In the genomic region with DNA sequence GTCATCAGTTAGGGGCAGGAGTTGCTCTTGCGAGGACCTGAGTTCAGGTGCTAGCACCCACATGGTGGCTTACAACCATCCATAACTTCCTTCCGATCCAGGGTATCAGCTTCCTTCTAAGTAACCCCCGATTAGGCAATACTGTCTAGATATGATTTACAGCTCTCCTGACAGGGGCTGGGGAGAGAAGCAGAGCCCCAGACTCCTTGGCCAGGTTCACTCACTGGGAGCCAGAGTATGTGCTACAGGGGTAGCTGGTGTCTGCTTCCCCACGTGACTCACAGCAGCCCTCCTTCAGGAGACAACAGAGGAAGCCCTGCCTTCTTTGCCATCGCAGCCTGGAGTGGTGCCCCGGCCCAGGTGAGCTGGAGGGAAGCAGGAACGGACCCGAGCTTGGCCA, we compare ENCODE assay signal across 23 mouse cellular contexts. TPM values are rescaled to one million over a fixed set of nuclear protein-coding genes. Genes with fewer than 3 reads are reported as not detected.
DNase-seq lines count a peak whose midpoint lies in the region; ATAC-seq and TF ChIP-seq lines count a peak whose summit lies in the region.
"Had no signal": no experiment of that assay in that cellular context is flagged by ENCODE, and none has a peak within 500 bp of the region (broad histone marks: within the 10 kb centered on the region; RNA-seq: fewer than 3 reads in every experiment).

No protein-coding gene starts in this region.

- no peaks in the 10 kb centered on the region for H3K9me3 ChIP-seq in MEL (replicated peaks; ENCODE audit: insufficient read depth, low read length)
- no peaks in the 10 kb centered on the region for H3K9me3 ChIP-seq in intestine, embryonic 15.5 days
- H3K9me3 ChIP-seq: G1E had no signal

- H3K27ac ChIP-seq in MEL (ENCODE audit: control insufficient read depth, low read depth, low read length), result no peak overlapping the region
- H3K27ac ChIP-seq in intestine, embryonic 15.5 days, result no peak overlapping the region

- TF ChIP-seq POLR2A in MEL (IDR thresholded peaks at IDR 0.05; ENCODE audit: control insufficient read depth in 1 of 2, insufficient read depth in 1 of 2, low read depth in 1 of 2, low read length in 2 of 2, poor library complexity in 1 of 2), result no peak

- H3K4me1 ChIP-seq in MEL (ENCODE audit: control insufficient read depth in 1 of 2, insufficient read depth in 2 of 2, low read length in 2 of 2), result no peaks in the 10 kb centered on the region
- peaks cover 3% of the 10 kb centered on the region; the same call in 1 of the 2 replicates for H3K4me1 ChIP-seq in intestine, embryonic 15.5 days (replicated peaks)

- H3K4me2 ChIP-seq in intestine, embryonic 15.5 days (replicated peaks), result no peak overlapping the region

- no peak for TF ChIP-seq CTCF in MEL (IDR thresholded peaks at IDR 0.05 in 2 of 3, conservative IDR thresholded peaks at IDR 0.05 in 1 of 3; ENCODE audit: control insufficient read depth in 1 of 3, insufficient read depth in 1 of 3, low read depth in 2 of 3, low read length in 3 of 3, poor library complexity in 1 of 3, severe bottlenecking in 1 of 3)

- TF ChIP-seq RAD21 in MEL (IDR thresholded peaks at IDR 0.05; ENCODE audit: low read depth, low read length), result no peak

- no peak overlapping the region for H3K4me3 ChIP-seq in MEL (ENCODE audit: control insufficient read depth in 1 of 2, insufficient read depth in 1 of 2, low read depth in 2 of 2, low read length in 2 of 2)
- H3K4me3 ChIP-seq in intestine, embryonic 15.5 days (replicated peaks), result no peak overlapping the region

- no peaks in the 10 kb centered on the region for H3K36me3 ChIP-seq in MEL (ENCODE audit: control insufficient read depth in 1 of 2, insufficient read depth in 2 of 2, low read length in 2 of 2)
- H3K36me3 ChIP-seq in intestine, embryonic 15.5 days, result no peaks in the 10 kb centered on the region
- H3K36me3 ChIP-seq: G1E had no signal

- DNase-seq in heart, adult 11 months, result peak; percentile 73
- no peak for DNase-seq in heart, adult 18-20 months
- DNase-seq in kidney, postnatal 10 days, result peak; percentile 3
- DNase-seq in kidney, adult 18-20 months, result no peak
- no peak for DNase-seq in MEL (ENCODE audit: low read depth, low spot score)
- no peak for DNase-seq in urinary bladder, postnatal 10 days (ENCODE audit: low spot score)
- DNase-seq: adrenal gland, adult 2 months; adrenal gland, adult 8-10 months; adrenal gland, postnatal 10 days; adrenal gland, postnatal 14 days; adrenal gland, postnatal 25 days; adrenal gland, postnatal 36 days; B cell, adult 2 months; cerebellum, adult 11 months; cerebellum, adult 11-12 months; cerebellum, adult 18-20 months had no signal

- H3K27me3 ChIP-seq in MEL (ENCODE audit: control insufficient read depth in 1 of 2, insufficient read depth in 2 of 2, low read length in 2 of 2), result no peaks in the 10 kb centered on the region
- H3K27me3 ChIP-seq in intestine, embryonic 15.5 days (replicated peaks), result no peaks in the 10 kb centered on the region
- H3K27me3 ChIP-seq: CH12.LX, Patski had no signal

- H3K9ac ChIP-seq in MEL (ENCODE audit: control insufficient read depth, low read depth, low read length, poor library complexity, severe bottlenecking), result no peak overlapping the region
- H3K9ac ChIP-seq in intestine, embryonic 15.5 days, result no peak overlapping the region

- no peaks in the 10 kb centered on the region for H3K79me2 ChIP-seq in MEL (ENCODE audit: control insufficient read depth, insufficient read depth, low read length, poor library complexity)

- ATAC-seq in granulocyte monocyte progenitor cell, adult 5-6 weeks (replicated peaks; ENCODE audit: poor library complexity, severe bottlenecking), result peak; percentile 52
- no peak for ATAC-seq in intestine, embryonic 15.5 days
- ATAC-seq: activated CD4-positive, CD25-positive, alpha-beta regulatory T cell, adult 4 months; CD4-positive, CD25-positive, alpha-beta regulatory T cell, adult 4 months; Patski had no signal

- no peak for TF ChIP-seq EP300 in MEL (IDR thresholded peaks at IDR 0.05; ENCODE audit: low read depth in 1 of 2, low read length in 2 of 2)

- 50% methylated on average over 8 of the region's 8 CpGs for WGBS in intestine, embryonic 15.5 days

TF ChIP-seq in MEL, 35 proteins besides CTCF, POLR2A, EP300 and RAD21:
- TF ChIP-seq USF1 (IDR thresholded peaks at IDR 0.05; ENCODE audit: low read depth, low read length), result peak; percentile 65
- no peak for TF ChIP-seq JUND (IDR thresholded peaks at IDR 0.05; ENCODE audit: low read depth, low read length)

RNA-seq across cellular contexts. Expression of a gene that starts 22.1 kb away (rescaled TPM):
- total RNA-seq in heart, adult 18-20 months (2021), result 10 to 100 TPM; 18.1 to 19.4 TPM
- total RNA-seq in MEL (2012; rRNA removed), result 14.6 and 16.1 TPM in 2 replicates
- polyA plus RNA-seq in MEL (2012; ENCODE audit: insufficient read depth in 1 of 2, insufficient read length in 2 of 2, low read depth in 1 of 2, low replicate concordance in 2 of 2, missing spikeins in 1 of 2), result 10 to 100 TPM in 1 of 2 experiments, not detected in 1; 21.9 TPM
- 11.2 and 25.9 TPM in 2 replicates for total RNA-seq in granulocyte monocyte progenitor cell, adult 5-6 weeks (2014; fragmentation: Nextera tagmentation)
- 38.7 and 52.3 TPM in 2 replicates for total RNA-seq in granulocyte monocyte progenitor cell, adult 5-6 weeks (2017)
- 36.5 and 39.0 TPM in 2 replicates for polyA plus RNA-seq in intestine, embryonic 15.5 days (2015; fragmentation: Nextera tagmentation; extraction: Ambion mirVana)

RNA-seq across cellular contexts. Expression of a gene that starts 37.6 kb away (rescaled TPM):
- 10 to 100 TPM; 33.3 to 37.5 TPM for total RNA-seq in heart, adult 18-20 months (2021)
- 10.2 and 24.0 TPM in 2 replicates for total RNA-seq in MEL (2012; rRNA removed)
- 10 to 100 TPM in 1 of 2 experiments, not detected in 1; 25.3 TPM for polyA plus RNA-seq in MEL (2012; ENCODE audit: insufficient read depth in 1 of 2, insufficient read length in 2 of 2, low read depth in 1 of 2, low replicate concordance in 2 of 2, missing spikeins in 1 of 2)
- total RNA-seq in granulocyte monocyte progenitor cell, adult 5-6 weeks (2014; fragmentation: Nextera tagmentation), result 3.1 and 5.7 TPM in 2 replicates
- 4.3 and 4.6 TPM in 2 replicates for total RNA-seq in granulocyte monocyte progenitor cell, adult 5-6 weeks (2017)
- 15.3 and 17.0 TPM in 2 replicates for polyA plus RNA-seq in intestine, embryonic 15.5 days (2015; fragmentation: Nextera tagmentation; extraction: Ambion mirVana)
- polyA plus RNA-seq: G1E had no signal

Comparison
In these comparisons a context has a peak if more than half of its experiments do, and no peak if none do; other contexts are left out.
1. DNase-seq: peak in heart, adult 11 months (single experiment) and kidney, postnatal 10 days (single experiment); none in heart, adult 18-20 months (0 of 2), kidney, adult 18-20 months (single experiment), MEL (single experiment) and urinary bladder, postnatal 10 days (single experiment).